Mouse (Mus musculus) hindbrain, embryonic 13.5 days (tissue): ENCODE measurements around the gene Gucd1. TPM values are rescaled to one million over a fixed set of nuclear protein-coding genes. Genes with fewer than 3 reads are reported as not detected.
"Not testable (repeated sequence)": the region's sequence is repeated elsewhere in the genome, so short reads cannot be mapped to it uniquely, and the experiment has no call there.

Experiments
- ATAC-seq: fragments of 200-750 bp; cut with Nextera tagmentation; 2 replicates; pipeline ENCODE4 v1.8.0; 2017; ENCODE audit warnings: moderate TSS enrichment; ENCODE audit not compliant: low FRiP score
- H3K27ac ChIP-seq: fragments of 300-500 bp; sonication (generic); 2 replicates; pipeline ENCODE4 v1.5.1; 2015; ENCODE audit warnings: inconsistent platforms, mild to moderate bottlenecking, moderate library complexity
- H3K27me3 ChIP-seq: fragments of 300-500 bp; sonication (generic); 2 replicates; pipeline ENCODE4 v1.6.1; 2015; ENCODE audit warnings: mild to moderate bottlenecking, inconsistent platforms
- H3K36me3 ChIP-seq: fragments of 300-500 bp; sonication (generic); 2 replicates; pipeline ENCODE4 v1.6.1; 2015; ENCODE audit warnings: mild to moderate bottlenecking, inconsistent platforms
- H3K4me1 ChIP-seq: fragments of 300-500 bp; sonication (generic); replicated peaks from 2 replicates; pipeline ENCODE4 v1.6.1; 2015; ENCODE audit warnings: inconsistent platforms
- H3K4me2 ChIP-seq: fragments of 300-500 bp; sonication (generic); 2 replicates; pipeline ENCODE4 v1.6.1; 2015; ENCODE audit warnings: inconsistent platforms, mild to moderate bottlenecking, moderate library complexity
- H3K4me3 ChIP-seq: fragments of 300-500 bp; sonication (generic); 2 replicates; pipeline ENCODE4 v1.5.1; 2015; ENCODE audit warnings: mild to moderate bottlenecking, inconsistent platforms
- H3K9ac ChIP-seq: fragments of 300-500 bp; sonication (generic); 2 replicates; pipeline ENCODE4 v1.6.1; 2015; ENCODE audit warnings: mild to moderate bottlenecking, inconsistent platforms
- H3K9me3 ChIP-seq: fragments of 300-500 bp; sonication (generic); 2 replicates; pipeline ENCODE4 v1.6.1; 2016; ENCODE audit warnings: inconsistent platforms
- WGBS: fragments of 180-500 bp; shearing (Covaris S2); methylation state at CpG from one replicate; pipeline ENCODE4 v1.1.7; 2015; 5-methylcytosine and 5-hydroxymethylcytosine counted together
- polyA plus RNA-seq: library from polyadenylated mRNA; unstranded; fragments of >200 nt; fragmentation: Nextera tagmentation; extraction: Ambion mirVana; gene quantifications from 2 replicates; pipeline ENCODE4 v1.2.1, GENCODE M21; 2015

Gucd1 gene
- polyA plus RNA-seq, 1 experiment from 2014 or later: 22.9 TPM

GRCm38 (mm10) chr10:75479955-75480354 lies 37.8 kb downstream of the Gucd1 start:
- ATAC-seq: no peak
- no peaks in the 10 kb centered on the region for H3K9me3 ChIP-seq
- H3K36me3 ChIP-seq: no peaks in the 10 kb centered on the region
- no peaks in the 10 kb centered on the region for H3K27me3 ChIP-seq
- no peak overlapping the region for H3K27ac ChIP-seq
- H3K4me2 ChIP-seq: no peak overlapping the region
- peaks cover 2% of the 10 kb centered on the region; the same call in 1 of the 2 replicates for H3K4me1 ChIP-seq
- no peak overlapping the region for H3K9ac ChIP-seq
- WGBS: 87% methylated on average over 2 of the region's 2 CpGs
- no peak overlapping the region for H3K4me3 ChIP-seq

- Histone ChIP-seq H3K9me3 (no peaks in the 10 kb centered on the region), H3K9ac (no peak overlapping the region), H3K4me2 (no peak overlapping the region), H3K36me3 (no peaks in the 10 kb centered on the region), H3K27me3 (no peaks in the 10 kb centered on the region), H3K27ac (no peak overlapping the region), H3K4me1 (peaks cover 7% of the 10 kb centered on the region), H3K4me3 (no peak overlapping the region)
- WGBS: 79% methylated on average over 9 of the region's 9 CpGs
- no peak for ATAC-seq
Observed at GRCm38 (mm10) chr10:75477034-75477433, 40.7 kb downstream of the Gucd1 start.

- not testable (repeated sequence) for H3K4me3 ChIP-seq, H3K9me3 ChIP-seq, H3K4me2 ChIP-seq, H3K9ac ChIP-seq, H3K4me1 ChIP-seq, H3K36me3 ChIP-seq, ATAC-seq, H3K27me3 ChIP-seq, H3K27ac ChIP-seq
- 29% methylated on average over 5 of the region's 6 CpGs for WGBS
Observed at GRCm38 (mm10) chr10:75475139-75475850, 42.5 kb downstream of the Gucd1 start.

- H3K27ac ChIP-seq: no peak overlapping the region
- no peaks in the 10 kb centered on the region for H3K9me3 ChIP-seq
- no peak for ATAC-seq
- WGBS: 26% methylated on average over 5 of the region's 5 CpGs
- H3K9ac ChIP-seq: no peak overlapping the region
- H3K4me1 ChIP-seq: peaks cover 7% of the 10 kb centered on the region
- H3K4me2 ChIP-seq: no peak overlapping the region
- H3K27me3 ChIP-seq: no peaks in the 10 kb centered on the region
- H3K4me3 ChIP-seq: no peak overlapping the region
- no peaks in the 10 kb centered on the region for H3K36me3 ChIP-seq
Observed at GRCm38 (mm10) chr10:75474571-75474970, 43.2 kb downstream of the Gucd1 start.

- Histone ChIP-seq H3K36me3 (no peaks in the 10 kb centered on the region), H3K4me1 (peaks cover 7% of the 10 kb centered on the region), H3K27ac (no peak overlapping the region), H3K9me3 (no peaks in the 10 kb centered on the region), H3K27me3 (no peaks in the 10 kb centered on the region), H3K4me3 (no peak overlapping the region), H3K9ac (no peak overlapping the region), H3K4me2 (no peak overlapping the region)
- 81% methylated on average over 8 of the region's 8 CpGs for WGBS
- no peak for ATAC-seq
Observed at GRCm38 (mm10) chr10:75473411-75473810, 44.4 kb downstream of the Gucd1 start.

GRCm38 (mm10) chr10:75465781-75466550 lies 51.8 kb downstream of the Gucd1 start:
- Histone ChIP-seq H3K9ac (no peak overlapping the region), H3K36me3 (no peaks in the 10 kb centered on the region), H3K27ac (no peak overlapping the region), H3K27me3 (no peaks in the 10 kb centered on the region), H3K4me2 (no peak overlapping the region), H3K4me3 (no peak overlapping the region), H3K9me3 (no peaks in the 10 kb centered on the region), H3K4me1 (0 out of 2 replicates have a peak, but pooled peaks cover 2% of the 10 kb centered on the region)
- no peak for ATAC-seq
- WGBS: 75% methylated on average over 6 of the region's 6 CpGs

GRCm38 (mm10) chr10:75462728-75463127 lies 55.0 kb downstream of the Gucd1 start:
- 79% methylated on average over 3 of the region's 3 CpGs for WGBS
- H3K9me3 ChIP-seq: no peaks in the 10 kb centered on the region
- 0 out of 2 replicates have a peak, but pooled peaks cover 2% of the 10 kb centered on the region for H3K4me1 ChIP-seq
- no peak overlapping the region for H3K9ac ChIP-seq
- no peak overlapping the region for H3K4me3 ChIP-seq
- H3K27ac ChIP-seq: no peak overlapping the region
- no peak overlapping the region for H3K4me2 ChIP-seq
- ATAC-seq: no peak
- no peaks in the 10 kb centered on the region for H3K36me3 ChIP-seq
- H3K27me3 ChIP-seq: no peaks in the 10 kb centered on the region

- no peak overlapping the region for H3K4me3 ChIP-seq
- ATAC-seq: no peak
- H3K9ac ChIP-seq: no peak overlapping the region
- WGBS: 89% methylated on average over 4 of the region's 4 CpGs
- H3K4me1 ChIP-seq: no peaks in the 10 kb centered on the region
- no peaks in the 10 kb centered on the region for H3K27me3 ChIP-seq
- H3K36me3 ChIP-seq: no peaks in the 10 kb centered on the region
- no peaks in the 10 kb centered on the region for H3K9me3 ChIP-seq
- no peak overlapping the region for H3K27ac ChIP-seq
- no peak overlapping the region for H3K4me2 ChIP-seq
Observed at GRCm38 (mm10) chr10:75458329-75458728, 59.4 kb downstream of the Gucd1 start.

- Histone ChIP-seq H3K9ac (no peak overlapping the region), H3K4me1 (no peaks in the 10 kb centered on the region), H3K4me3 (no peak overlapping the region), H3K27me3 (no peaks in the 10 kb centered on the region), H3K4me2 (no peak overlapping the region), H3K36me3 (no peaks in the 10 kb centered on the region), H3K9me3 (no peaks in the 10 kb centered on the region), H3K27ac (no peak overlapping the region)
- 54% methylated on average over 1 of the region's 1 CpGs for WGBS
- ATAC-seq: no peak
Observed at GRCm38 (mm10) chr10:75457852-75458251, 59.9 kb downstream of the Gucd1 start.

GRCm38 (mm10) chr10:75456061-75456831 lies 61.5 kb downstream of the Gucd1 start:
- not testable (repeated sequence) for H3K9ac ChIP-seq, H3K4me3 ChIP-seq, H3K4me1 ChIP-seq, H3K27ac ChIP-seq, H3K27me3 ChIP-seq, H3K36me3 ChIP-seq, H3K9me3 ChIP-seq, H3K4me2 ChIP-seq
- ATAC-seq: peak; percentile 43; the same call in 1 of the 2 replicates
- WGBS: 75% methylated on average over 11 of the region's 18 CpGs

- peaks cover 16% of the 10 kb centered on the region for H3K4me1 ChIP-seq
- H3K27me3 ChIP-seq: no peaks in the 10 kb centered on the region
- no peak overlapping the region for H3K4me2 ChIP-seq
- H3K9me3 ChIP-seq: no peaks in the 10 kb centered on the region
- no peaks in the 10 kb centered on the region for H3K36me3 ChIP-seq
- peak; percentile 75 for ATAC-seq
- H3K9ac ChIP-seq: no peak overlapping the region
- H3K4me3 ChIP-seq: no peak overlapping the region
- peak overlapping the region; percentile 10 for H3K27ac ChIP-seq
- 31% methylated on average over 10 of the region's 10 CpGs for WGBS
Observed at GRCm38 (mm10) chr10:75451036-75451786, 66.6 kb downstream of the Gucd1 start.

- no peaks in the 10 kb centered on the region for H3K36me3 ChIP-seq
- 90% methylated on average over 8 of the region's 8 CpGs for WGBS
- no peak for ATAC-seq
Observed at GRCm38 (mm10) chr10:75450331-75450730, 67.4 kb downstream of the Gucd1 start.

More at GRCm38 (mm10) chr10:75450331-75450730, 67.4 kb downstream of the Gucd1 start:
- H3K27ac ChIP-seq: no peak overlapping the region
- no peak overlapping the region for H3K4me3 ChIP-seq
- no peaks in the 10 kb centered on the region for H3K27me3 ChIP-seq
- H3K9me3 ChIP-seq: no peaks in the 10 kb centered on the region
- H3K9ac ChIP-seq: no peak overlapping the region
- H3K4me2 ChIP-seq: no peak overlapping the region
- peaks cover 16% of the 10 kb centered on the region for H3K4me1 ChIP-seq
